9 mouse cellular contexts compared by ENCODE assay signal in genomic region chr1:81287088-81287487, GRCm38 (mm10).
A peak's percentile ranks its signal among the peaks of the same experiment; 100 is the strongest.
DNase-seq lines count a peak whose midpoint lies in the region; ATAC-seq and TF ChIP-seq lines count a peak whose summit lies in the region.
"Had no signal": no experiment of that assay in that cellular context is flagged by ENCODE, and none has a peak within 500 bp of the region (broad histone marks: within the 10 kb centered on the region; RNA-seq: fewer than 3 reads in every experiment).

No protein-coding gene starts in this region.

- peak; percentile 32 for TF ChIP-seq CTCF in E14TG2a.4 (conservative IDR thresholded peaks at IDR 0.05; ENCODE audit: low read length)

- no peaks in the 10 kb centered on the region; the same call in 1 of the 2 replicates for H3K27me3 ChIP-seq in E14TG2a.4 (ENCODE audit: insufficient read depth, low read length)
- no peaks in the 10 kb centered on the region for H3K27me3 ChIP-seq in hindbrain, embryonic 11.5 days (ENCODE audit: control insufficient read depth, insufficient read depth, low read length)
- H3K27me3 ChIP-seq: liver, embryonic 15.5 days had no signal

- no peak overlapping the region for H3K27ac ChIP-seq in hindbrain, embryonic 11.5 days (ENCODE audit: low read depth, low read length)
- H3K27ac ChIP-seq: liver, embryonic 15.5 days had no signal

- no peak overlapping the region for H3K4me2 ChIP-seq in hindbrain, embryonic 11.5 days (replicated peaks; ENCODE audit: low read depth, low read length)
- H3K4me2 ChIP-seq: liver, embryonic 15.5 days had no signal

- no peaks in the 10 kb centered on the region for H3K9me3 ChIP-seq in E14TG2a.4 (ENCODE audit: low read length)
- H3K9me3 ChIP-seq in hindbrain, embryonic 11.5 days (ENCODE audit: control insufficient read depth, low read length): no peaks in the 10 kb centered on the region
- H3K9me3 ChIP-seq: liver, embryonic 15.5 days had no signal

- ATAC-seq in hindbrain, embryonic 11.5 days (ENCODE audit: low FRiP score): peak; percentile 83
- ATAC-seq in megakaryocyte-erythroid progenitor cell, adult 5-6 weeks (replicated peaks; ENCODE audit: low FRiP score, low TSS enrichment, poor library complexity, severe bottlenecking): peak; percentile 85
- no peak for ATAC-seq in activated CD4-positive, CD25-positive, alpha-beta regulatory T cell, adult 4 months

- H3K4me1 ChIP-seq in E14TG2a.4 (replicated peaks; ENCODE audit: low read depth, low read length): no peaks in the 10 kb centered on the region
- H3K4me1 ChIP-seq in hindbrain, embryonic 11.5 days (replicated peaks; ENCODE audit: control insufficient read depth, insufficient read depth, low read length): no peaks in the 10 kb centered on the region
- H3K4me1 ChIP-seq: liver, embryonic 15.5 days had no signal

- H3K4me3 ChIP-seq in E14TG2a.4 (replicated peaks; ENCODE audit: low read length): no peak overlapping the region
- no peak overlapping the region for H3K4me3 ChIP-seq in hindbrain, embryonic 11.5 days (ENCODE audit: low read depth, low read length)
- H3K4me3 ChIP-seq: liver, embryonic 15.5 days had no signal

- no peaks in the 10 kb centered on the region for H3K36me3 ChIP-seq in E14TG2a.4 (ENCODE audit: insufficient read depth, low read length)
- no peaks in the 10 kb centered on the region for H3K36me3 ChIP-seq in hindbrain, embryonic 11.5 days (ENCODE audit: control insufficient read depth, insufficient read depth, low read length)
- H3K36me3 ChIP-seq: liver, embryonic 15.5 days had no signal

- peak; percentile 5 for DNase-seq in kidney, adult 18-20 months
- DNase-seq in kidney, adult 11 months: no peak
- peak; percentile 64 for DNase-seq in cerebellum, adult 9-10 months
- peak; percentile 56 for DNase-seq in hindbrain, embryonic 11.5 days (ENCODE audit: low spot score)
- no peak for DNase-seq in urinary bladder, postnatal 4 days (ENCODE audit: low spot score in 2 of 2)

- H3K9ac ChIP-seq in hindbrain, embryonic 11.5 days (ENCODE audit: low read depth, low read length): no peak overlapping the region
- H3K9ac ChIP-seq: liver, embryonic 15.5 days had no signal

Comparison
In these comparisons a context has a peak if more than half of its experiments do, and no peak if none do; other contexts are left out.
1. DNase-seq: peak in kidney, adult 18-20 months (single experiment), cerebellum, adult 9-10 months (single experiment) and hindbrain, embryonic 11.5 days (single experiment); none in kidney, adult 11 months (single experiment) and urinary bladder, postnatal 4 days (0 of 2).